11 mouse cellular contexts compared by ENCODE assay signal in genomic region chr15:27926450-27926849, GRCm38 (mm10).
A peak's percentile ranks its signal among the peaks of the same experiment; 100 is the strongest.
DNase-seq lines count a peak whose midpoint lies in the region; ATAC-seq and TF ChIP-seq lines count a peak whose summit lies in the region.
"Had no signal": no experiment of that assay in that cellular context is flagged by ENCODE, and none has a peak within 500 bp of the region (broad histone marks: within the 10 kb centered on the region; RNA-seq: fewer than 3 reads in every experiment).

No protein-coding gene starts in this region.

- no peak for TF ChIP-seq CTCF in heart, adult 2 months (IDR thresholded peaks at IDR 0.05)
- TF ChIP-seq CTCF in stomach, postnatal 0 days (IDR thresholded peaks at IDR 0.05; ENCODE audit: low read depth) = no peak

- H3K27ac ChIP-seq in heart, adult 2 months = peak overlapping the region; percentile 66
- peak overlapping the region; percentile 26; the same call in 1 of the 2 replicates for H3K27ac ChIP-seq in stomach, embryonic 15.5 days
- no peak overlapping the region for H3K27ac ChIP-seq in stomach, postnatal 0 days (replicated peaks)
- H3K27ac ChIP-seq: hindbrain, embryonic 14.5 days had no signal

- DNase-seq in heart, adult 2 months = no peak
- DNase-seq in heart, postnatal 14 days = no peak
- DNase-seq in stomach, postnatal 0 days (ENCODE audit: low spot score) = no peak
- DNase-seq in yolk sac, embryonic 10.5 days (ENCODE audit: low spot score) = peak; percentile 26
- no peak for DNase-seq in MN1 (ENCODE audit: low spot score)
- DNase-seq in gastrocnemius, postnatal 14 days = no peak
- DNase-seq: cerebellum, postnatal 14 days; layer of hippocampus, adult 9-11 months had no signal

- H3K9me3 ChIP-seq in stomach, embryonic 15.5 days = no peaks in the 10 kb centered on the region
- no peaks in the 10 kb centered on the region for H3K9me3 ChIP-seq in stomach, postnatal 0 days (ENCODE audit: control insufficient read depth, low read length)

- H3K36me3 ChIP-seq in heart, adult 2 months (ENCODE audit: control insufficient read depth, insufficient read depth, low read length) = peaks cover 3% of the 10 kb centered on the region
- no peaks in the 10 kb centered on the region for H3K36me3 ChIP-seq in stomach, embryonic 15.5 days
- H3K36me3 ChIP-seq in stomach, postnatal 0 days (ENCODE audit: control insufficient read depth, insufficient read depth, low read length) = no peaks in the 10 kb centered on the region

- no peak overlapping the region for H3K4me2 ChIP-seq in stomach, embryonic 15.5 days
- H3K4me2 ChIP-seq in stomach, postnatal 0 days (replicated peaks; ENCODE audit: low read depth) = no peak overlapping the region
- H3K4me2 ChIP-seq: hindbrain, embryonic 14.5 days had no signal

- no peak overlapping the region; the same call in 1 of the 2 replicates for H3K4me3 ChIP-seq in heart, adult 2 months
- no peak overlapping the region for H3K4me3 ChIP-seq in stomach, embryonic 15.5 days (replicated peaks)
- no peak overlapping the region for H3K4me3 ChIP-seq in stomach, postnatal 0 days (ENCODE audit: low read depth, low read length)

- peaks cover 3% of the 10 kb centered on the region for H3K79me2 ChIP-seq in heart, adult 2 months (replicated peaks; ENCODE audit: control insufficient read depth, insufficient read depth, low read length)

- TF ChIP-seq EP300 in heart, adult 2 months (IDR thresholded peaks at IDR 0.05; ENCODE audit: insufficient read depth, low read depth, low read length) = no peak
- no peak for TF ChIP-seq EP300 in stomach, postnatal 0 days (optimal IDR thresholded peaks at IDR 0.05)

- 52% methylated on average over 7 of the region's 7 CpGs for WGBS in heart, adult 2 months
- 61% methylated on average over 7 of the region's 7 CpGs for WGBS in stomach, embryonic 15.5 days
- 60% methylated on average over 7 of the region's 7 CpGs for WGBS in stomach, postnatal 0 days

- no peak overlapping the region for H3K9ac ChIP-seq in heart, adult 2 months (ENCODE audit: low read depth, low read length)
- H3K9ac ChIP-seq in stomach, embryonic 15.5 days = no peak overlapping the region
- H3K9ac ChIP-seq in stomach, postnatal 0 days (ENCODE audit: low read length) = no peak overlapping the region
- H3K9ac ChIP-seq: hindbrain, embryonic 14.5 days had no signal

- no peak for ATAC-seq in stomach, embryonic 15.5 days (ENCODE audit: insufficient read depth, low FRiP score, low read depth)
- ATAC-seq in stomach, postnatal 0 days (ENCODE audit: low FRiP score, low TSS enrichment) = no peak
- ATAC-seq in megakaryocyte progenitor cell, adult 5-6 weeks (replicated peaks; ENCODE audit: poor library complexity) = peak; percentile 28

- intact Hi-C loops in heart, adult 2 months (cut with DNase I) = no loop called here
- intact Hi-C loops in heart, postnatal 14 days (cut with DNase I) = no loop called here
- intact Hi-C loops in gastrocnemius, postnatal 14 days (cut with DNase I; ENCODE audit: low total_unique reads) = no loop called here

- TF ChIP-seq POLR2A in heart, adult 2 months (IDR thresholded peaks at IDR 0.05; ENCODE audit: insufficient read depth, low read depth, low read length) = no peak

- H3K4me1 ChIP-seq in heart, adult 2 months (ENCODE audit: control insufficient read depth, insufficient read depth, low read length) = peaks cover 23% of the 10 kb centered on the region
- H3K4me1 ChIP-seq in stomach, embryonic 15.5 days = peaks cover 34% of the 10 kb centered on the region; the same call in 1 of the 2 replicates
- peaks cover 3% of the 10 kb centered on the region; the same call in 1 of the 2 replicates for H3K4me1 ChIP-seq in stomach, postnatal 0 days (replicated peaks; ENCODE audit: control insufficient read depth, insufficient read depth)

- no peaks in the 10 kb centered on the region for H3K27me3 ChIP-seq in heart, adult 2 months (ENCODE audit: control insufficient read depth, insufficient read depth, low read length)
- no peaks in the 10 kb centered on the region for H3K27me3 ChIP-seq in stomach, embryonic 15.5 days (replicated peaks)
- no peaks in the 10 kb centered on the region for H3K27me3 ChIP-seq in stomach, postnatal 0 days (ENCODE audit: control insufficient read depth, insufficient read depth, low read length)
